Mouse (Mus musculus): Measurements from ENCODE around the gene Adamtsl3. TPM values are rescaled to one million over a fixed set of nuclear protein-coding genes. Genes with fewer than 3 reads are reported as not detected.

Adamtsl3 gene
- total and polyA plus RNA-seq, 2 experiments from 2014 or later = 1.00 to 4.1 TPM

- no peaks in the 10 kb centered on the region for H3K9me3 ChIP-seq (replicated peaks; ENCODE audit: control insufficient read depth, low read length)
- H3K4me1 ChIP-seq (ENCODE audit: control insufficient read depth, insufficient read depth) = peaks cover 7% of the 10 kb centered on the region
- H3K9ac ChIP-seq (replicated peaks; ENCODE audit: low read depth, low read length) = no peak overlapping the region
- H3K27ac ChIP-seq (ENCODE audit: low read depth) = no peak overlapping the region
- no peak overlapping the region for H3K4me2 ChIP-seq (ENCODE audit: low read depth, low read length)
- no peaks in the 10 kb centered on the region for H3K36me3 ChIP-seq (replicated peaks; ENCODE audit: control insufficient read depth, insufficient read depth, low read length)
- DNase-seq (ENCODE audit: low spot score) (no peak), ATAC-seq (ENCODE audit: insufficient read depth, low read depth) (no peak)
- TF ChIP-seq EP300 (IDR thresholded peaks at IDR 0.05; ENCODE audit: low read depth) = no peak
- TF ChIP-seq CTCF (IDR thresholded peaks at IDR 0.05; ENCODE audit: low read depth) = no peak
- H3K4me3 ChIP-seq (ENCODE audit: low read depth, low read length) = no peak overlapping the region
- H3K27me3 ChIP-seq (ENCODE audit: control insufficient read depth, insufficient read depth, low read length) = no peaks in the 10 kb centered on the region
- 79% methylated on average over 4 of the region's 4 CpGs for WGBS
These were observed 24.7 kb downstream of the Adamtsl3 start for GRCm38 (mm10) chr7:82360186-82360585.

GRCm38 (mm10) chr7:82361127-82361526 lies 25.6 kb downstream of the Adamtsl3 start:
- H3K27ac ChIP-seq (ENCODE audit: low read depth) = no peak overlapping the region
- H3K4me2 ChIP-seq (ENCODE audit: low read depth, low read length) = no peak overlapping the region
- H3K9ac ChIP-seq (replicated peaks; ENCODE audit: low read depth, low read length) = no peak overlapping the region
- no peak overlapping the region for H3K4me3 ChIP-seq (ENCODE audit: low read depth, low read length)
- H3K27me3 ChIP-seq (ENCODE audit: control insufficient read depth, insufficient read depth, low read length) = no peaks in the 10 kb centered on the region
- H3K4me1 ChIP-seq (ENCODE audit: control insufficient read depth, insufficient read depth) = peaks cover 7% of the 10 kb centered on the region
- WGBS = 76% methylated on average over 5 of the region's 5 CpGs
- no peaks in the 10 kb centered on the region for H3K36me3 ChIP-seq (replicated peaks; ENCODE audit: control insufficient read depth, insufficient read depth, low read length)
- no peak for ATAC-seq (ENCODE audit: insufficient read depth, low read depth)
- TF ChIP-seq CTCF (IDR thresholded peaks at IDR 0.05; ENCODE audit: low read depth) (no peak), EP300 (IDR thresholded peaks at IDR 0.05; ENCODE audit: low read depth) (no peak)
- no peaks in the 10 kb centered on the region for H3K9me3 ChIP-seq (replicated peaks; ENCODE audit: control insufficient read depth, low read length)
- no peak for DNase-seq (ENCODE audit: low spot score)

- no peaks in the 10 kb centered on the region for H3K36me3 ChIP-seq (replicated peaks; ENCODE audit: control insufficient read depth, insufficient read depth, low read length)
- 87% methylated on average over 3 of the region's 3 CpGs for WGBS
These were observed 29.1 kb downstream of the Adamtsl3 start for GRCm38 (mm10) chr7:82364567-82364966.

GRCm38 (mm10) chr7:82366056-82366455 lies 30.6 kb downstream of the Adamtsl3 start:
- H3K36me3 ChIP-seq (replicated peaks; ENCODE audit: control insufficient read depth, insufficient read depth, low read length) = no peaks in the 10 kb centered on the region
- WGBS = 57% methylated on average over 4 of the region's 4 CpGs
- ATAC-seq (ENCODE audit: insufficient read depth, low read depth) = no peak

More at GRCm38 (mm10) chr7:82364567-82364966, 29.1 kb downstream of the Adamtsl3 start:
- H3K4me2 ChIP-seq (ENCODE audit: low read depth, low read length) = no peak overlapping the region
- ATAC-seq (ENCODE audit: insufficient read depth, low read depth) (no peak), DNase-seq (ENCODE audit: low spot score) (no peak)
- no peak for TF ChIP-seq EP300 (IDR thresholded peaks at IDR 0.05; ENCODE audit: low read depth)
- no peaks in the 10 kb centered on the region for H3K9me3 ChIP-seq (replicated peaks; ENCODE audit: control insufficient read depth, low read length)
- no peak overlapping the region for H3K9ac ChIP-seq (replicated peaks; ENCODE audit: low read depth, low read length)
- no peaks in the 10 kb centered on the region for H3K27me3 ChIP-seq (ENCODE audit: control insufficient read depth, insufficient read depth, low read length)
- H3K4me1 ChIP-seq (ENCODE audit: control insufficient read depth, insufficient read depth) = peaks cover 4% of the 10 kb centered on the region
- no peak overlapping the region for H3K4me3 ChIP-seq (ENCODE audit: low read depth, low read length)
- H3K27ac ChIP-seq (ENCODE audit: low read depth) = no peak overlapping the region

GRCm38 (mm10) chr7:82366471-82366870 lies 31.0 kb downstream of the Adamtsl3 start:
- Histone ChIP-seq H3K9me3 (replicated peaks; ENCODE audit: control insufficient read depth, low read length) (no peaks in the 10 kb centered on the region), H3K4me2 (ENCODE audit: low read depth, low read length) (no peak overlapping the region), H3K27me3 (ENCODE audit: control insufficient read depth, insufficient read depth, low read length) (no peaks in the 10 kb centered on the region), H3K27ac (ENCODE audit: low read depth) (no peak overlapping the region), H3K4me1 (ENCODE audit: control insufficient read depth, insufficient read depth) (peaks cover 3% of the 10 kb centered on the region), H3K36me3 (replicated peaks; ENCODE audit: control insufficient read depth, insufficient read depth, low read length) (no peaks in the 10 kb centered on the region), H3K9ac (replicated peaks; ENCODE audit: low read depth, low read length) (no peak overlapping the region), H3K4me3 (ENCODE audit: low read depth, low read length) (no peak overlapping the region)
- 86% methylated on average over 5 of the region's 5 CpGs for WGBS
- ATAC-seq (ENCODE audit: insufficient read depth, low read depth) (no peak), DNase-seq (ENCODE audit: low spot score) (no peak)
- TF ChIP-seq EP300 (IDR thresholded peaks at IDR 0.05; ENCODE audit: low read depth) (no peak), CTCF (IDR thresholded peaks at IDR 0.05; ENCODE audit: low read depth) (no peak)

More at GRCm38 (mm10) chr7:82366056-82366455, 30.6 kb downstream of the Adamtsl3 start:
- Histone ChIP-seq H3K9ac (replicated peaks; ENCODE audit: low read depth, low read length) (no peak overlapping the region), H3K9me3 (replicated peaks; ENCODE audit: control insufficient read depth, low read length) (no peaks in the 10 kb centered on the region), H3K4me1 (ENCODE audit: control insufficient read depth, insufficient read depth) (no peaks in the 10 kb centered on the region; the same call in 1 of the 2 replicates), H3K27ac (ENCODE audit: low read depth) (no peak overlapping the region), H3K27me3 (ENCODE audit: control insufficient read depth, insufficient read depth, low read length) (no peaks in the 10 kb centered on the region), H3K4me3 (ENCODE audit: low read depth, low read length) (no peak overlapping the region), H3K4me2 (ENCODE audit: low read depth, low read length) (no peak overlapping the region)
- TF ChIP-seq EP300 (IDR thresholded peaks at IDR 0.05; ENCODE audit: low read depth) (no peak), CTCF (IDR thresholded peaks at IDR 0.05; ENCODE audit: low read depth) (no peak)
- peak; percentile 30 for DNase-seq (ENCODE audit: low spot score)

- ATAC-seq (ENCODE audit: insufficient read depth, low read depth) (no peak), DNase-seq (ENCODE audit: low spot score) (no peak)
- Histone ChIP-seq H3K36me3 (replicated peaks; ENCODE audit: control insufficient read depth, insufficient read depth, low read length) (no peaks in the 10 kb centered on the region), H3K4me2 (ENCODE audit: low read depth, low read length) (no peak overlapping the region), H3K9ac (replicated peaks; ENCODE audit: low read depth, low read length) (no peak overlapping the region), H3K9me3 (replicated peaks; ENCODE audit: control insufficient read depth, low read length) (no peaks in the 10 kb centered on the region), H3K27me3 (ENCODE audit: control insufficient read depth, insufficient read depth, low read length) (no peaks in the 10 kb centered on the region), H3K4me1 (ENCODE audit: control insufficient read depth, insufficient read depth) (peaks cover 5% of the 10 kb centered on the region; the same call in 1 of the 2 replicates), H3K27ac (ENCODE audit: low read depth) (no peak overlapping the region), H3K4me3 (ENCODE audit: low read depth, low read length) (no peak overlapping the region)
- TF ChIP-seq EP300 (IDR thresholded peaks at IDR 0.05; ENCODE audit: low read depth) = no peak
- TF ChIP-seq CTCF (IDR thresholded peaks at IDR 0.05; ENCODE audit: low read depth) = no peak
- WGBS = 60% methylated on average over 2 of the region's 2 CpGs
These were observed 32.6 kb downstream of the Adamtsl3 start for GRCm38 (mm10) chr7:82368047-82368446.
